Mouse (Mus musculus) stomach, embryonic 14.5 days (tissue): ENCODE measurements around the gene Mrpl49. TPM values are rescaled to one million over a fixed set of nuclear protein-coding genes. Genes with fewer than 3 reads are reported as not detected.

Experiments
- ATAC-seq: fragments of 200-750 bp; cut with Nextera tagmentation; 2 replicates; pipeline ENCODE4 v1.8.0; 2017; ENCODE audit warnings: low read depth, moderate TSS enrichment; ENCODE audit not compliant: insufficient number of reproducible peaks, insufficient read depth, low FRiP score
- H3K27ac ChIP-seq: fragments of 300-500 bp; sonication (generic); 2 replicates; pipeline ENCODE4 v1.5.1; 2014; ENCODE audit warnings: mild to moderate bottlenecking, low read length, moderate library complexity, mixed read lengths
- H3K27me3 ChIP-seq: fragments of 300-500 bp; sonication (generic); 2 replicates; pipeline ENCODE4 v1.6.1; 2014; ENCODE audit warnings: low read length, control low read depth, mixed read lengths; ENCODE audit not compliant: control insufficient read depth, insufficient read depth
- H3K36me3 ChIP-seq: fragments of 300-500 bp; sonication (generic); 2 replicates; pipeline ENCODE4 v1.6.1; 2014; ENCODE audit warnings: mild to moderate bottlenecking, control low read depth, low read length, moderate library complexity, mixed read lengths; ENCODE audit not compliant: control insufficient read depth, insufficient read depth
- H3K4me1 ChIP-seq: fragments of 300-500 bp; sonication (generic); 2 replicates; pipeline ENCODE4 v1.6.1; 2014; ENCODE audit warnings: low read length, control low read depth, mixed read lengths; ENCODE audit not compliant: control insufficient read depth, insufficient read depth
- H3K4me2 ChIP-seq: fragments of 300-500 bp; sonication (generic); replicated peaks from 2 replicates; pipeline ENCODE4 v1.6.1; 2014; ENCODE audit warnings: low read depth, low read length, control low read depth
- H3K4me3 ChIP-seq: fragments of 300-500 bp; sonication (generic); 2 replicates; pipeline ENCODE4 v1.5.1; 2014; ENCODE audit warnings: low read depth, low read length, control low read depth
- H3K9ac ChIP-seq: fragments of 300-500 bp; sonication (generic); replicated peaks from 2 replicates; pipeline ENCODE4 v1.6.1; 2014; ENCODE audit warnings: low read depth, mild to moderate bottlenecking, control low read depth, low read length, moderate library complexity, mixed read lengths
- H3K9me3 ChIP-seq: fragments of 300-500 bp; sonication (generic); 2 replicates; pipeline ENCODE4 v1.6.1; 2016; ENCODE audit warnings: low read depth, low read length, control low read depth; ENCODE audit not compliant: control insufficient read depth
- WGBS: fragments of 180-500 bp; shearing (Covaris S2); extraction: QIAGEN DNeasy Blood & Tissue Kit; methylation state at CpG from one replicate; pipeline ENCODE4 v1.1.7; 2014; 5-methylcytosine and 5-hydroxymethylcytosine counted together
- polyA plus RNA-seq: library from polyadenylated mRNA; unstranded; fragments of >200 nt; fragmentation: Nextera tagmentation; extraction: Ambion mirVana; gene quantifications from 2 replicates; pipeline ENCODE4 v1.2.1, GENCODE M21; 2014

The Mrpl49 gene
- polyA plus RNA-seq, 1 experiment from 2014 or later = 75.5 TPM

DNA sequence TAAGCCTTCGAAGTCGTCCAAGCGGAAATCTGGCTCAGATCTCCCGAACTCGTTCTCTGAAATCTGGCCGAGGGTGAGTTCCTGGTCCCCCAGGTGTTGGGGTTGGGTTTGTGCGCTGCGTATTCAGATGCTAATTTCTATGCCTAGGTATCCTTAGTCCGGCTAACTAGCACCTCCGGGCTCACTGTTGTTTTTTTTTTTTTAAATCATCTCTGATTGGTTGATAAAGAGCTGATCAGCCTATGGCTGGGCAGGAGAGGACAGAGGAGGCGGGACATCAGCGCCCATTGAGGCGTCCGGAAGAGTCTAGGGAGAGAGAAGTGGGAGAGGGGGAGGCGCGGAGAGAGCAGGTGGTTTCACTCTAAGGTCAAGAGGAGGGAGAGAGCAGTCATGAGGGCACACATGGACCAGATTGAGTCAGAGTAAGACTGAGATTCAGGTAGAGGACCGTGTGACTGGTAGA lies 27.9 kb upstream of the Mrpl49 start:
- Histone ChIP-seq H3K36me3 (peaks cover 36% of the 10 kb centered on the region), H3K27me3 (no peaks in the 10 kb centered on the region), H3K9ac (no peak overlapping the region; the same call in 1 of the 2 replicates), H3K9me3 (no peaks in the 10 kb centered on the region), H3K4me2 (peak overlapping the region; percentile 54), H3K4me1 (peaks cover 11% of the 10 kb centered on the region), H3K4me3 (peak overlapping the region; percentile 60), H3K27ac (peak overlapping the region; percentile 34; the same call in 1 of the 2 replicates)
- under 1% methylated on average over 17 of the region's 17 CpGs for WGBS
- ATAC-seq = peak; percentile 79; the same call in 1 of the 2 replicates

DNA sequence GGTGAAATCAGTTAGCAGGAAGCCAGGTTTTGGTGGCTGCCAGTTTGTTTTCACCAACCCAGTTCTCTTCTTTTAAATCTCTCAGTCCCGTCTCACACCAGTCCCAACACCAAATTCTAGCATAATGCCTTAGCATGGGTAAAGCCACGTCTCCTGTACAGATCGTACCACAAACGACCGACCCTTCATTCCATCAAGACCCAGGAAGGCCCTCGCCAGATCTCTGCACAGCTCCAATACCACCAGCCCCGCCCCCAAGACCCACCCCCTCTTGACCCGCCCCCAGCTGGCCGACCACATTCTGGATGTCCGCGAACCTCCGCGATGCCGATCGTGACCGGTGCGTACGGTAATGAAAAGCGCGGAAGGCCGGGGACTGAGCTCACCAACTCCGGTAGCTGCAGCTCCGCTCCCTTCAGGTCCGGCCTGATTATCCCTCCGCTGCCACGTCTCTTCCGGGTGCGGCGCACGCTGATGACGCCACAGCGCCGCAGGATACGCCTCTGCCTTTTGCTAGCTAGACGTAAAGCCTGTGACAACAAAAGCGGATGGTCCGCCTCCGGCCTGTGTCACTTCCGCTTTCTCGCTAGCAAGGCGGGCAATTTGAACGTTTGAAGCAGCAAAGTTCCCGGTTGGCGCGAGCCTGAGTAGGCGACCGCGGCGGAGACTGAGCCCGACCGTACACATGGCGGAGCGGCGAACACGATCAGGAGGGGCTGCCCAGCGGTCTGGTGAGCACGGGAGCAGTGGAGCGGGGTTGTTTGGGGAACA lies 27.1 kb upstream of the Mrpl49 start, which contains the start of the genes Zfpl1 and Cdca5:
Gene Zfpl1, minus strand, starts transcription at position 479 of the 771 bp plus-strand sequence.
Gene Cdca5, plus strand, starts transcription at position 506 of the 771 bp plus-strand sequence.
- Histone ChIP-seq H3K9ac (peak within 1 kb of the TSS; percentile 64), H3K4me2 (peak within 1 kb of the TSS; percentile 97), H3K36me3 (peaks cover 34% of the 10 kb centered on the region), H3K27ac (peak within 1 kb of the TSS; percentile 44; the same call in 1 of the 2 replicates), H3K4me3 (peak within 1 kb of the TSS; percentile 60), H3K9me3 (no peaks in the 10 kb centered on the region), H3K27me3 (no peaks in the 10 kb centered on the region), H3K4me1 (peaks cover 11% of the 10 kb centered on the region)
- peak; percentile 89 for ATAC-seq
- WGBS = under 1% methylated on average over 58 of the region's 58 CpGs

DNA sequence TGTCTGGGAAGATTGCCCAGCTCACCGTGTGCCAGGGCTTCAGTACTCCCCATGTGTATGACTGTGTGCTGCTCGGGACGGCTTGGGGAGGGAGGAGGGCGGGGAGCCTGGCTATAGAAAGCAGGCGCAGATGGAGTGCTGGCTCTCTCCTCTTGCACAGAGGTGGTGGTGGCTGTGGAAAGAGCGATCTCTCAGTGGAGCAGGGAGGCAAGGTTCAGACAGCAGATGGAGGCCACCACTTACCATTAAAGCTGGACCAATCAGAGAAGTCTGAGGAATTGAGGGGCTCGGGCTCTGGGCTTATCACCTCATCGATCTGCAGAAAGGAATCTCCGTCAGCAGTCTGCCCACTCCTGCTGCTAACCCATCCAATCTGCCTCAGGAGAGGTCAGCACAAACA lies 24.6 kb upstream of the Mrpl49 start, which contains the start of gene Gm28374:
Gene Gm28374, minus strand, starts transcription at position 101 of the 400 bp plus-strand sequence.
- no peaks in the 10 kb centered on the region for H3K27me3 ChIP-seq
- H3K4me2 ChIP-seq = no peak within 1 kb of the TSS
- H3K36me3 ChIP-seq = peaks cover 34% of the 10 kb centered on the region
- peaks cover 11% of the 10 kb centered on the region for H3K4me1 ChIP-seq
- no peak for ATAC-seq
- H3K4me3 ChIP-seq = no peak within 1 kb of the TSS
- no peaks in the 10 kb centered on the region for H3K9me3 ChIP-seq
- 89% methylated on average over 9 of the region's 9 CpGs for WGBS
- H3K27ac ChIP-seq = no peak within 1 kb of the TSS
- no peak within 1 kb of the TSS for H3K9ac ChIP-seq

DNA sequence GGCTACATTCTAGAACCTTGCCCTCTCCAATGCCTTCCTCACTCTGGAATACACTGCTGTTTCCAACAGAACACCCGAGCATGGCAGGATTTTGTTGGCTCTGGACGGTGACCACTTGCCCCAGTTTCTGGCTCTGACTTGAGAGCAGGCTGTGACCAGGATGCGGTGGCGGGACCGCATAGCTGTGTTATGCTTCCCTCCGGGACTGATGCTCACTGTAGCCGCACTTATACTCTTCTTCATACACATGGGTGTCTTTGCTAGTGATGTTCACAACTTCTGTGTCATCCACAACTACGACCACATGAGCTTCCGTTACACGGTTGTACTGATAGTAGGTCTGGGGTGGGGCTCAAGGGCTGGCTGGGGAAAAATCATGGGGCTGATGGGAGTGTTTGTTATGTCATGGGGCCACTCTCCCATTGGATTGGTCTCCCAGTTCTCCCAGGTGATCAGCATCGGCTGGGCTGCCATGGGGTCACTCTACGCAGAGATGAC lies 22.4 kb upstream of the Mrpl49 start, which contains the start of gene Tmem262:
Gene Tmem262, plus strand, starts transcription at position 51 of the 498 bp plus-strand sequence.
- peaks cover 14% of the 10 kb centered on the region for H3K4me1 ChIP-seq
- peaks cover 31% of the 10 kb centered on the region for H3K36me3 ChIP-seq
- H3K9ac ChIP-seq = no peak within 1 kb of the TSS
- WGBS = 89% methylated on average over 12 of the region's 12 CpGs
- H3K4me3 ChIP-seq = no peak within 1 kb of the TSS
- no peaks in the 10 kb centered on the region for H3K27me3 ChIP-seq
- H3K4me2 ChIP-seq = no peak within 1 kb of the TSS
- ATAC-seq = no peak
- no peak within 1 kb of the TSS for H3K27ac ChIP-seq
- no peaks in the 10 kb centered on the region for H3K9me3 ChIP-seq

DNA sequence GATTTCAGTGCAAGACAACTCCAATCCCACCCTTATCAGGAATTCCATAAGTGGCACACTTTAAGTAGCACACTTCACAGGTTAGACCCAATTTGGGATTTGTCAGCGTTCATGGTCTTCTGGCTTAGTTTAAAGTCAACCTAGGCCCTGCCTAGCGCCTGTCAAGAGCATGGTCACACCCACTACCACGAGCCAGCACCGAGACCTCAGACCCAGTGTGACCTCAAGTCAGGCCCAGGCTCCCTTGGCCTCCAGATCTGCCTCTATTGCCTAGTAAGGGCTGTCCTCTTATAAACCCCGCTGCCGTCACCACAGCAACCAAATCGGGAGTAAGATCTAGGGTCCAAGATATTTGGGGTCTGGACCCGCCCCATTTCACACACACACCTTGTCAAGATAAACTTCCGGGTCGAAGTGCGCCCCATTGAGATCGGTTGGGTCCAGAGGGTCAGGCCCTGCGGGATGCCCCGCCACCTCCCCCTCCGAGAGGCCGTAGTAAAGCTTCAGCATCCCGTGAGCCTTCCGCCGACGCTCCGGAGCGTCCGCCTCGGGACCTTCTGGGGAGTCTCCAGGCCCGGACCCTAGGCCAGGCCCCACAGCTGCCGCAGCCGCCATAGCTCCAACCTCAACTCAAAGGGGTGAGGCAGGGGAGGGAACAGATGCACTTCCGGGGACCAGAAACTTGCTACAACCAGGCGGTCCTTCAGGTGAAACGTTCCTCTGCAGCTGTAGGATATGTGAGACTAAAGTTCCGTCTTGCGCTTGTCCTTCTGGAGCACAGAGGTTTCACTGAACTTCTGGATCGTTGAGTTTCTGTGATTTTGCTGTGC lies 19.2 kb upstream of the Mrpl49 start, which contains the start of gene Vps51:
Gene Vps51, minus strand, starts transcription at position 668 of the 830 bp plus-strand sequence.
- peak within 1 kb of the TSS; percentile 85 for H3K27ac ChIP-seq
- no peaks in the 10 kb centered on the region for H3K9me3 ChIP-seq
- peak within 1 kb of the TSS; percentile 65 for H3K9ac ChIP-seq
- H3K36me3 ChIP-seq = peaks cover 30% of the 10 kb centered on the region
- peak within 1 kb of the TSS; percentile 79 for H3K4me3 ChIP-seq
- peak within 1 kb of the TSS; percentile 86 for H3K4me2 ChIP-seq
- ATAC-seq = peak; percentile 84
- WGBS = 1% methylated on average over 33 of the region's 33 CpGs
- no peaks in the 10 kb centered on the region for H3K27me3 ChIP-seq
- peaks cover 7% of the 10 kb centered on the region; the same call in 1 of the 2 replicates for H3K4me1 ChIP-seq

DNA sequence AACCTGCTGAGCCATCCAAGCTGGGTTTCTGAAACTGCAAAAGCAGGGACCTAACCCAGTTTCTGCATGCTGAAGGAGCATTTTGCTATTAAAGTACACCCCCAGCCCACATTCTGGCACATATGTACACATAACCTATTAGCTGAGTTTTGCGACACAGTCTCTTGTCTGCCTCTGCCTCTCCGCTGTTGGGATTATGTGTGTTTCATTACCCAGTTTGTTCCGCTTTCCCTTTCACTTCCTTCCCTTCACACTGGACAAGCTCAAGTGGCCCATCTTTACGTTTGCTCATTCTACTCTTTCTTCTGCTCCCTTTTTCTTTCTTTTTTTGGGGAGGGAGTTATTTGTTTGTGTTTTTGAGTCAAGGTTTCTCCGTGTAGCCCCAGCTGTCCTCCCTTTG lies 16.3 kb upstream of the Mrpl49 start:
- Histone ChIP-seq H3K27me3 (no peaks in the 10 kb centered on the region), H3K9ac (no peak overlapping the region), H3K4me1 (peaks cover 7% of the 10 kb centered on the region; the same call in 1 of the 2 replicates), H3K4me2 (no peak overlapping the region), H3K27ac (no peak overlapping the region), H3K4me3 (no peak overlapping the region), H3K9me3 (no peaks in the 10 kb centered on the region), H3K36me3 (peaks cover 25% of the 10 kb centered on the region)
- 93% methylated on average over 5 of the region's 5 CpGs for WGBS
- ATAC-seq = no peak

DNA sequence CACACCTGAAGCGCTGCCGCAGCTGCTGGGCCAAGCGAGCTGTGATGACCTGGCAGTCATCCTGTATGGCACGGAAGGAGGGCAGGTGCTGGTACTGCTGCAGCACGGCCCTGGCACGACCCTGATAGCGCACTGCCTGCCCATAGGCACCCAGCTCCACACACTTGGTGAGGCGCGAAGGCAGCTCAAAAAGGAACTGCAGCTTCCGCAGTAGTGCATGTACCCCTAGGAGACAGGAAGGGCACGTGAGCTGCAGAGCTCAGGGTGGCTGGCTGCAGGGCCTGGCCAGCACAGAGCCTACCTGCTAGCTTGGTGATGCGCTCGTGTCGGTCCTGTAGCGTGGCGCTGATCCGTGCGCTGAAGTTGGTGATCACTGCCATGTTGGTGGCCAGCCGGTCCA lies 13.7 kb upstream of the Mrpl49 start:
- WGBS = 92% methylated on average over 19 of the region's 19 CpGs
- no peak for ATAC-seq
- Histone ChIP-seq H3K27ac (no peak overlapping the region), H3K4me1 (peaks cover 13% of the 10 kb centered on the region; the same call in 1 of the 2 replicates), H3K4me2 (no peak overlapping the region), H3K9ac (no peak overlapping the region), H3K4me3 (no peak overlapping the region), H3K36me3 (peaks cover 25% of the 10 kb centered on the region), H3K9me3 (no peaks in the 10 kb centered on the region), H3K27me3 (no peaks in the 10 kb centered on the region)
